Mouse (Mus musculus) brown adipose tissue, adult 24 weeks (tissue): Measurements from ENCODE around the gene Olfr364-ps1. TPM values are rescaled to one million over a fixed set of nuclear protein-coding genes. Genes with fewer than 3 reads are reported as not detected.

Experiments
- H3K27ac ChIP-seq: fragments of 200-500 bp; replicated peaks from 2 replicates; pipeline ENCODE4 v1.5.1; 2012; ENCODE audit warnings: low read depth, mild to moderate bottlenecking, low read length
- H3K4me1 ChIP-seq: fragments of 200-500 bp; 2 replicates; pipeline ENCODE4 v1.6.1; 2012; ENCODE audit warnings: low read length, mixed read lengths; ENCODE audit not compliant: control insufficient read depth, insufficient read depth, insufficient read length
- H3K4me3 ChIP-seq: fragments of 200-500 bp; 2 replicates; pipeline ENCODE4 v1.5.1; 2012; ENCODE audit warnings: low read depth, mild to moderate bottlenecking, low read length, moderate library complexity; ENCODE audit not compliant: insufficient read depth
- polyA plus RNA-seq: library from polyadenylated mRNA; stranded (reverse); fragments of >200 nt; gene quantifications from 2 replicates; pipeline ENCODE4 v1.2.4, GENCODE M21; 2012; ENCODE audit not compliant: missing spikeins, insufficient read depth, insufficient read length

Olfr364-ps1 gene
- polyA plus RNA-seq = not detected in 2 replicates

DNA sequence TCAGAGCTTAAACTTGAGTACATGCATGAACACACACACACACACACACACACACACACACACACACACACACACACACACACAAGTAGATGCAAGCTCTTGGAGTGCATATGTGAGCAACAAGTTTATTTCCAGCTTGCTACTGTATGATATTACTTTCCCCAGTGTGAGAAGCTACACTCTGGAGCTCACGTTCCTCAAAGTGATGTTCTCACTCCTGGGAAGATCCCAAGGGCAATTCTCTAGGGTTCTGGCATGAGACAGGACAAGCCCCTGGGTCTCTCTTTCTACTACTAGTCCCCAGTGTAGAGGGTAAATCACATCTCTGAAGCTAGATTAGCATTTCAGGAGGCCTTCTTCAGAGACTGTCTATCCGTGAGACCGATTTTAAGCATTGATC, at the start of gene Olfr364-ps1:
Gene Olfr364-ps1 (plus strand): TSS at position 301 of the 400 bp plus-strand sequence.
- Histone ChIP-seq H3K4me3 (no peak within 1 kb of the TSS), H3K27ac (no peak within 1 kb of the TSS), H3K4me1 (no peaks in the 10 kb centered on the region)

DNA sequence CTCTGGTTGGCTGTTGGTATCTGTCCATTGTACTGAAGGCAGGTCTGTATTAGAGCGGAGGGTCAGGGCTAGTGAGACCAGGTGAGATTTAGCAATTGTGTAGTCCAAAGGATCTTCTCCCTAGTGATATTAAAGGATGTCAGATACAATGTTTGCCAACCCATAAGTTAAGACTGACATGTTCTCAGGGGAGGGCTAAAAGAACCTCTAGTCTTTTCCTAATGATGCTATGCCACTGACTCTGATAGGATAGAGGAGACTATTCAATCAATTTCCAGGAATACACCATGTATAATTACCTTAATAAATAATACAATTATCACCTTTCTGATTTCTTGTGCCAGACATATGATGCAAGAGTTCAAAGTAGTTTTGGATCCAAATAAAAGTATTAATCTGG, 21.3 kb upstream of the Olfr364-ps1 start, which contains the start of gene Olfr362:
Gene Olfr362 (minus strand): TSS at position 101 of the 400 bp plus-strand sequence.
- no peaks in the 10 kb centered on the region for H3K4me1 ChIP-seq
- H3K4me3 ChIP-seq = no peak within 1 kb of the TSS
- H3K27ac ChIP-seq = no peak within 1 kb of the TSS

DNA sequence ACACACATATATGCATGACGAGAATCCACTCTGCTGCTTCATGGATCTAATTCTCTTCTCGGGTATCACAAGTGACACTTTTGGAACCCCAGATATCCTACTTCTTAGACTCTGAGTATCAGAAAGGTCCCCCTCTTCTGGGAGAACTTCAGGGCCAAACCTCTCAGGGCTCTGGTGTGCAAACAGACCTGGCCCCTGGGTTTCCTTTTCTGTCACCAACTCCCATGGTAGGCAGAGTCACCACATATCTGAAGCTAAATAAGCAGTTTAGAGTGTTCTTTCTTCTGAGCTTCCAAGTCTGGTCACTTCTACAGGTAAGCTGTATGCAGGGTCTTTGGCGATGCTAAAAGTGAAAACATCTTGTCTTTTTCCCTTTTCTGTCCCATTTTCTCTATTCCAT, 48.8 kb downstream of the Olfr364-ps1 start, which contains the start of gene Olfr365:
Gene Olfr365 (plus strand): TSS at position 301 of the 400 bp plus-strand sequence.
- Histone ChIP-seq H3K27ac (no peak within 1 kb of the TSS), H3K4me3 (no peak within 1 kb of the TSS), H3K4me1 (no peaks in the 10 kb centered on the region)

Other genes starting within 250 kb of the Olfr364-ps1 start
- gene Olfr353, start 246.4 kb upstream of the Olfr364-ps1 start, polyA plus RNA-seq = not detected in 2 replicates
- not detected in 2 replicates for gene Olfr354, start 233.6 kb upstream of the Olfr364-ps1 start, polyA plus RNA-seq
- gene Olfr355, start 210.4 kb upstream of the Olfr364-ps1 start, polyA plus RNA-seq = not detected in 2 replicates
- not detected in 2 replicates for gene Olfr356, start 202.2 kb upstream of the Olfr364-ps1 start, polyA plus RNA-seq
- not detected in 2 replicates for gene Olfr357, start 145.5 kb upstream of the Olfr364-ps1 start, polyA plus RNA-seq
- not detected in 2 replicates for gene Olfr358, start 130.0 kb upstream of the Olfr364-ps1 start, polyA plus RNA-seq
- gene Olfr360, start 73.6 kb upstream of the Olfr364-ps1 start, polyA plus RNA-seq = not detected in 2 replicates
- not detected in 2 replicates for gene Olfr361, start 50.0 kb upstream of the Olfr364-ps1 start, polyA plus RNA-seq
- not detected in 2 replicates for gene Olfr362, start 21.4 kb upstream of the Olfr364-ps1 start, polyA plus RNA-seq
- not detected in 2 replicates for gene Olfr365, start 48.9 kb downstream of the Olfr364-ps1 start, polyA plus RNA-seq
- gene Olfr366, start 72.3 kb downstream of the Olfr364-ps1 start, polyA plus RNA-seq = not detected in 2 replicates
- gene Olfr368, start 187.2 kb downstream of the Olfr364-ps1 start, polyA plus RNA-seq = not detected in 2 replicates
- gene Pdcl, start 220.0 kb downstream of the Olfr364-ps1 start, polyA plus RNA-seq = 19.8 and 32.1 TPM in 2 replicates